Mouse (Mus musculus): ENCODE data around the gene Sgtb. TPM values are rescaled to one million over a fixed set of nuclear protein-coding genes. Genes with fewer than 3 reads are reported as not detected.

Gene Sgtb
- total RNA-seq, 2 experiments from 2014 or later: not detected

DNA sequence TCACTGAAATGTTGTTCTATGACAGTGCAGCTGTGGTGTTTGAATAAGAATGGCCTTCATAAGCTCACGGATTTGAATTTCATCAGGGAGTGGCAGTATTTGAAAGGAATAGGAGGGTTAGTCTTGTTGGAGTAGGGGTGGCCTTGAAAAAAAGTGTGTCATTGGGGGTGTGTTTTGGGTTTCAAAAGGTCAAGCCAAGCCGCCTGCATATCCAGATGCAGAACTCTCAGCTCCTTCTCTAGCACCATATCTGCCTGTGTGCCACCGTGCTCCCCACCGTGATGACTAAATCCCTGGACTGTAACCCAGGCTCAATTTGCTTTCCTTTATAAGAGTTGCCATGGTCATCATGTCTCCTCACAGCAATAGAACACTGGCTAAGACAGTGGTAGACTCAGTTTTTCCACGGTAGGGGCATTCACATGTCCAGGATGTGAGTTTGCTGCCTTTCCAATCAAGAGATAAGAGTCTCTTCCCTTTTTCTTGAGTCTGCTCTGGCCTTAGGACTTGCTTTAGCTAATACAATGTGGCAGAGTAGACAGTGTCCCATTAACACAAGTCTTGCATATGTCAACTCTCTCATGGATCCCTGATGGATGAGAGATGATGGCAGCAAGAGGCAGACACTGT, 7.8 kb upstream of the Sgtb start:
- no peak for ATAC-seq (replicated peaks; ENCODE audit: low FRiP score, poor library complexity, severe bottlenecking)

DNA sequence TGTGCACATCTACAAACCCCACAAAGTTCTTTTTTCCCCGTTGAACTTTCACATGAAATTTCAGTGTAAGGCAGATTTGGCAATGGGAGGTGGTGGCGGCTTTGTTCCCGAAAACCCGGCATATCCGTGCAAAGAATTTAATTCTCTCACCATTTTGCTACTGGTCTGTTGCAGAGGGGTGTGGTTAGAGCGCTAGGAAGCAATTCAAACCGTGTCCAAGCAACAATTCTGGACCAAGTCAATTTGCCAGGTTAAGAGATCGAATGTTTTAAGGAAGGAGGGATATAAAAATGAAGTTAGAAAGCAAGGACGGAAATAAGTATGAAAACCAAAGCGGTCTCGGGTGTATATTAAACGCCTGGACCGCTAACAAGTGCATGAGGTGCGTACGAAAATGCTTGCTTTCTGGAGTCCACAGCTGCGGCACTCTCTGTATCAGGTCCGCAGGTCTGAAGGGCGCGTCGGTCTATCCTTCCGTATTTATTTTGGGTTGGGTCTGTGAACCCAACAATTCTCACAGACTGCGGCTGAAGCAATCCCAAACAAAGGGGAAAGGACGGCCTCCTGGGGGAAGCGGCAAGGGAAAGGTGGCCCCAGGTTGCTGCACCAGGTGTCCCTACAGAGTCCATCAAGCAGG, 772 bp upstream of the Sgtb start:
- peak; percentile 24; the same call in 1 of the 2 replicates for ATAC-seq (replicated peaks; ENCODE audit: low FRiP score, poor library complexity, severe bottlenecking)

DNA sequence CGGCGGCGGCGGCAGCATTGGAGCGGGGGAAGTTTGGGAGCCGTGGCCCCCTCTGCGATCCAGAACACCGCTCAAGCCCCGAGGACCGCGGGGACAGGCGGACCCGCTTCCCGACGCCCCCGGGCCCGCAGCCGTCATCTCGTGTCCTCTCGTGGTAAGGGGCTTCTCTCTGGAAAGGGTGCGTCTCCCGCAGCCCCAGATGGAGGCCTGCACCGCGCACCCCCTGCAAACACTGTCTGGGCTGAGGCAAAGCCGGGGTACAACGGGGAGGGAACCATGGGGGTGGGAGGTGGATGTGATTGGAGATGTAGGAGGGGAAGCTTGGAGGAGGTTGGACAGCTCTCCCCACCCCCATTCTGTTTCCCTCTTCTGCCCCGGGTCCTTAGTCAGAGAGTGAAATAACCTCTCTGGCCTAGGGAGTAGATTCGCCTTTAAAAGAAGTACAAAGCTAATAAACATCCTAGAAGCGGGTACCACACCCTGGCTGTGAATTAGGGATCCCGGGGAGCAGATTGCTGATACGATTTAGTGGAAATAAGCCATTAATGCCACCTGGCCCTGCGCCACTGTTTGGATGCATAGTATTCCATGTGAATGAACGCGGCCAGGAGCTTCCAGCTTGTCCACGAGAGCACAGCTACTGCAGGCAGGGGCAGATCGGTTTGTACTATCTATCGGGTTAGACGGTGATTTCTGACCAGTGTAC, 428 bp downstream of the Sgtb start:
- no peak for ATAC-seq (replicated peaks; ENCODE audit: low FRiP score, poor library complexity, severe bottlenecking)

DNA sequence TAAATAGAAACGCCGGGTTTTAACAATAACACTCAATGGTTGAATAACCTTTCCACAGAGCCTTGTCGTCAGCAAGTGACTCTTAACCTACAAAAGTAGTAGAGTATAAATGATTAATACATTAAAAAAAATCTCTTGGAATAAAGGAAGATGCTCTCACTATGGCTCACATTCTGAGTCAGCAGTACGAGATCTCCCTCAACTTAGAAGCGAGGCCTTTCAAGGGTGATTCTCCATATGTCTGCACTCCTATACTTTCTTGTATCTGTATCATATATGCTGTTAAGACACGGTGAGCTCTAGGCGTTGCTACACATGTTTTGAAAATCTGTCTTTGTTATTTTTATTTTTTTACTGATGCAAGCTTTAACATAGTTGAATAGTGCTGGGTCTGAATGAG, 985 bp downstream of the Sgtb start:
- ATAC-seq (replicated peaks; ENCODE audit: low FRiP score, poor library complexity, severe bottlenecking): no peak

DNA sequence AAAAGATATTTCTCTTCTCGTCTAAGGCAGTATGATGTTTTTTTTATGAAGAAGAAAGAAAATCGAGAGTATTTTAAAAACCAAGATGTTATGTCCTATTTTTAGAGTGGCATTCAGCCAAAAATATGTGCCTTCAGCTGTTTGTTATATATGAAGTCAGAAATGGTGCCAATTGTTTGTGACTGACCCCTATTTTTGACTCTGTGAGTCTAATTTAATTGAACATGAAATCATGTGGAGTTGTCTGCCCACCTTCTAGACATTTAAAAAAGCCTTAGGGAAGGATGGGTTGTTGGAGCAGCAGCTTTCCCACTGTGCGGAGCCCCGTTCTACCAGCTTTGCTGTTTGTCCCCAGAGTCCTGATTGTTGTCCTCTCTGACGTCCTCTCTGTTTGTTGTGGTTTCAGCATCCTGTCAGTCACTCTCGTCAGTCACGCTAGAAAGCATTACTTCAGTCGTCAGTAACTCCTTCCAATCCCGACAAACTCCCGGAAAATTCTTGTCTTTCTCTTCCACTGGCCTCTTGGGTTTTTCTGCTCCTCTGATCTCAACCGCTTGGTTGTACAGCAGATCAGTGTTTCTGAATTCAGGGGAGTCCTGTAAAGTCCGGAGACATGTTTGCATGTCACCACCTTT, 2.8 kb downstream of the Sgtb start:
- ATAC-seq (replicated peaks; ENCODE audit: low FRiP score, poor library complexity, severe bottlenecking): no peak

DNA sequence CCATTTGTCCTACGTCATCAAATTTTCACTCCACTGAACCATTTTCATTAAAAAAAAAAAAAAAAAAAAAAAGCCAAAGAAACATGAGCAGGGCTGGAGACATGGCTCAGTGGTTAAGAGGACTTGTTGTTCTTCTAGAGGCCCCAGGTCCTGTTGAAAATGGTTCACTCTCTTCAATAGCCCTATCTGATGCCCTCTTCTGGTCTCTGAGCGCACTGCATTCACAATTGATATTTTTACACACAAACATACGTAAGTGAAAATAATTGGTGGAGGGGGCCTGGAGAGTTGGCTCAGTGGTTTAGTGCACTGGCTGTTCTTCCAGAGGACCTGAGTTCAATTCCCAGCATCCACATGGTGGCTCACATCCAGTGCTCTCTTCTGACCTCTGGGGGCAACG, 4.2 kb downstream of the Sgtb start:
- no peak for ATAC-seq (replicated peaks; ENCODE audit: low FRiP score, poor library complexity, severe bottlenecking)

DNA sequence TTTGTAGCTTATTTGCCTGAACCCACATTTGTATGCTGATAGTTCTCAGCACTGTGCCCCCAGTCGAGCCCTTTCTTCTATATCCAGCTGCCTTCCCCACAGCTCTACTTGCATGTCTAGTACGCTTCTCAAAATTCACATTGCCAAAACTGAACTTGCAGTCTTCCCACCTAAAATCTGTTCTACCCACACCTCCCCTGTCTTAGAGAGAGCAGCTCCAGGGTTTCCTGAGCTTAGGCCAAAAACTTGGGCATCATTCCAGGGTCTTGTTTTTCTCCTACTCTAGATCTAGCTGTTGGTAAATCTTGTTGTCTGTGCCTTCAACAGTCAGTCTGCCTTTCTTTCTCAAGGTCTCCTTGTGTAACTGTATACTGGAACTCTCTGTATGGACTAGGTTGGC, 5.3 kb downstream of the Sgtb start:
- no peak for ATAC-seq (replicated peaks; ENCODE audit: low FRiP score, poor library complexity, severe bottlenecking)

DNA sequence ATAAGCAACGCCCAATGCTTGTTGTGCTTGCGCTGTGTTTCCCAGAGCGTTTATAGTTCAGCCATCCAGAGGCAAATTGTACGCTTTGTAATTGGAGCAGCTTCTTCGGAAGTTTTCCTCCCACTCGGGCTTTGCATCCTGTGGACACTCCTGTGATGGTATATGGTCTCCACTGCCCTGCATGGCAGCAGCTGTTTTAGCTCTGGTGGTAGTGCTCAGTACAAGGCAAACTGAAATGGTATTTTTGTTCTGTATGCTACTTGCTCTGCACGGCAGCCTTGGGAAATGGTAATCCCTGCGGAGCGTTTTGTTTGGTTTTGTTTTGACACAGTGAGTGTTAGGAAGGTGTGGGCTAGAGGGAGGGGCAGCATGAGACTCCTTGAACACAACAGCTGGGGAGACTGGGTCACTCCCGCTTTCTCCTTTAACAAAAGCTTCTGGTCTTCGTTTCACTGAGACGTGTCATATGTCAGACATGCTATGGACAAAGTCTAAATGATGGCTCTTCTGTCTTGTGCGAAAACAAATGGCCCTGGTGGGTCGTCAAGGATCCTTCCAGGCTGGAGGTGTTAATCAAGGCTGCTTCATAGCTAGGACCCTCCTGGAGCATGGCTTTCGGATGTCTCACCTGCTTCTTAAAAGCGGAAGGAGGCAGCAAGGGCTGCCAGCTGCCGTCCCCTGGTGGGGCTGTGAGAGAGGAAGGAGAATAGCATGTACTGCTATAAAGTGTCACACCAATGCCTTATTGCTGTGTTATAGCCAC, 12.7 kb downstream of the Sgtb start:
- no peak for ATAC-seq (replicated peaks; ENCODE audit: low FRiP score, poor library complexity, severe bottlenecking)

DNA sequence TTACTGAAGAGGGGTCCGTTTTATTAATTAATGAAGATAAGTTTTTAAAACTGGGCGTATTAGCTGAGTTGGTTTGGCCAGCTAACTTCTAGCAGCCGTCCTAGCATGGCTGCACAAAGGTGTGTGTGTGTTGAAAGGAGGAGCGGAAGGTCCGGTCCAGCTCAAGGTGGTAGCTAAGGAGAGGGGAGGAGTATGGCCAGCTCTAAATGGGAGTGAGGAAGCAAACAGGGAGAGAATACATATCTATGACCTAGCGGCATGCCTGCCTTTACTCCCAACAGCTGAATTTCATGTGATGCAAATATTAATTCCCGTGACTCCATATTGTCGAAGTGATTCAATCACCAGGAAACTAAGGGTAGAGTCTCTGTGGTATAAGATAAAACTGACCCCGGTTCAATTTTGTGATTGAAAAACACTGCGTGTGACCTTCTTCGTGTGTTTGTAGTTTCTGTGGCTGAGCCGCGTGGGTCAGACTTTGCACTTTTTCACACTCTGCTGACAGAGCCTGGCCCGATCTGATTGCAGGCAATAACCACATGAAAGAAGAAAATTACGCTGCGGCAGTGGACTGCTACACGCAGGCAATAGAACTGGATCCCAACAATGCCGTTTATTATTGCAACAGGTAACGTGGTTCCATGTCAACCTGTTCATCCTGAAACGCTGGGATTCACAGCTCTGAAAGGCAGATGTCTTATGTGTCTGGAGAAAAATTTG, 14.3 kb downstream of the Sgtb start:
- ATAC-seq (replicated peaks; ENCODE audit: low FRiP score, poor library complexity, severe bottlenecking): no peak

DNA sequence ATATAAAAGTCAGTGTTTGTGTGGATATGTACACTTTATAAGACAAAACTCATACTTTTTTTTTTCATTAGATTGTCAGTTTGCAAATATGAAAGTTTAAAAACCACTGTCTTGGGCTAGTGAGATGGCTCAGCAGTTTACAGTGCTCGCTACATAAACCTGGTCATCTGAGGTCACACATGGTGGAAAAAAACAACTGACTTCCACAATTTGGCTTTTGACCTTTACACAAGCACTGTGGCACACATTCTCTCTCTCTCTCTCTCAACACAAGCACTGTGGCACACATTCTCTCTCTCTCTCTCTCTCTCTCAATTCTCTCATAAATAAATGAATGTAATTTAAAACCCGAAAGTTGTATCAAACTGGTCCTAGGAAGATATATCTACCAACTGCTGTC, 23.0 kb downstream of the Sgtb start:
- no peak for ATAC-seq (replicated peaks; ENCODE audit: low FRiP score, poor library complexity, severe bottlenecking)

DNA sequence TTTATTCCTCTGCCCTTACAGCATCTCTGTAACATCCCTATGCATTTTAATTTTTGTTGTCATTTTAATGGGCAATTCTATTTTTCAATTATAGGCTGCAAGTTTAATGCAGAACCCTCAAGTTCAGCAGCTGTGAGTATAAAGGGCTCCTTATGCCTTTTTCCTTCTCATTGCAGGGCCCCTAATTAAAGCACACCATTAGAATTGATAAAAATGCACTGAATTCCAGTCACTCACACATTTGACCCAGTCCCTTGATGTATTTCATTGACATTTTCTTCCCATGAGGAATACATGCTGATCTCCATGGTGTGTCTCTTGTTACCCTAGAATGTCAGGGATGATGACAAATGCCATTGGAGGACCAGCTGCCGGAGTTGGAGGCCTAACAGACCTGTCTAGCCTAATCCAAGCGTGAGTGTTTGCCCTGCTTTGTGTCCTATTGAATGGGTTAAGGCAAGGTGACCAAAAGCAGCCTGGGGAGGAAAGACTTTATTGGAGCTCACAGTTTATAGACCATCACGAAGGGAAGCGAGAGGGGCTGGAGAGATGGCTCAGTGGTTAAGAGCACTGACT, 25.1 kb downstream of the Sgtb start:
- ATAC-seq (replicated peaks; ENCODE audit: low FRiP score, poor library complexity, severe bottlenecking): no peak

DNA sequence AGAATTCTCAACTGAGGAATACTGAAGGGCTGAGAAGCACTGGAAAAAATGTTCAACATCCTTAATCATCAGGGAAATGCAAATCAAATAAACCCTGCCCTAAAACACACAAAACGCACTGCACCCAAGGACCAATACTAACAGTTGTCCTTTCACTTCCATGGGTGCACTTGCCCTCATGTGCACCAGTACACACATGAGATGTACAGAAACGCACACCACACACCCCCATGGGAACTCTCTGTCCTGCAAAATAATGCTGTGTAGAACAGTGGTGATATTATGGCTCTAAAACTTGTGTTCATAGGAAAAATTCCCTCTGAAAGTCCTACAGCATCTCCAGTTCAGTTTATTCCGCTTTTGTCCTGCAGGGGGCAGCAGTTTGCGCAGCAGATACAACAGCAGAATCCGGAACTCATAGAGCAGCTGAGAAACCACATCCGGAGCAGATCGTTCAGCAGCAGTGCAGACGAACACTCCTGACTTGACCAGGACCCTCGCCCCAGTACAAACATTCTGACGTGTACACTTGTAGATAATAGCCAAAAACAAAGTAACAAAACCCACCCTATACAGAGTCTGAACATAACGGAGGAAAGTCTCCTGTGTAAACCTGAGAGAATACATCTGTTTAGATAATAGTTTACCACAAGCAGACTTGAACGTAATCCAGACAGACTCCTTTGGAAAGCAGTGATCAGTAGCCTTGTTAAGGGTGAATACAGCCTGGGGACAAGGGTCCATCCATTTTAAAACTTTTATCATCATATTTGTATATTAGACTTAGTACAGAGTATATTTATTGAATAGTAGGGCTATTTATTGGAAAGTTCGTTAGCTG, 30.0 kb downstream of the Sgtb start:
- peak; percentile 97 for ATAC-seq (replicated peaks; ENCODE audit: low FRiP score, poor library complexity, severe bottlenecking)

DNA sequence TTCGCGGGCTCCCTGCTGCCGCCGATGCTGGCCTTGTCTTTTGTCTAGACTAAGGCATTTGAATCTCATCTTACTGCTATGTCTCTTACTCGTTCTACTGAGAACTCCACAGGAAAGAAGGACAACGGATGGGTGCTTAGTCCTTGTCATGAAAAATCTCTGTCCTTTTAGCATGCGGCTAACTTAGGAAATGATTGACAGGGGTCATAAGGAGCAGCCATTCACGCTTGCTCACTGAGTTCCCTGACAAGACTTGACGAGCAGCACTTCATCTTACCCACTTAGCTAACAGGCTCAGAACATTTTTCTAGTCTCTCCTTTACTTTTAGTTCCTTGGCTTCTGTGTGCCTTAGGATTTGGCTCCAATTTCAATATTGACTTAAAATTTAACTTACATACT, 35.3 kb downstream of the Sgtb start:
- no peak for ATAC-seq (replicated peaks; ENCODE audit: low FRiP score, poor library complexity, severe bottlenecking)

DNA sequence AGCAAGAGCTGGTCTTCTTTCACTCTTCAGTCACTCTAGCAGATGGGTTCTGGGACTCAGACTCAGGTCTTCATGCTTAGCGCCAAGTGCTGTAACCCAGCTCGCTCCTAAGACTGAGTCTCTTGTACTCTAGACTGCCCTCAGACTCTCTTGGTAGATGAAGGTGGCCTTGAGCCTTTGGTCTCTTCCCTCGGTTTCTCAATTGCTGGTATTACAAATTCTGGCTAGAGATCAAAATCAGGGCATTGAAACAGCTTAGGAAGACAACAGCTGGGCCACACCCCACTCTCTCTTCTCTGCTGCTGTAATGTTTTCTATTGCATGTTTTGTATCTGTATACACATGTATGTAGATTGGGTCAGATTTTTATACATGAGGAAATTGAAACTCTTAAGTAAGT, 36.1 kb downstream of the Sgtb start:
- no peak for ATAC-seq (replicated peaks; ENCODE audit: low FRiP score, poor library complexity, severe bottlenecking)

DNA sequence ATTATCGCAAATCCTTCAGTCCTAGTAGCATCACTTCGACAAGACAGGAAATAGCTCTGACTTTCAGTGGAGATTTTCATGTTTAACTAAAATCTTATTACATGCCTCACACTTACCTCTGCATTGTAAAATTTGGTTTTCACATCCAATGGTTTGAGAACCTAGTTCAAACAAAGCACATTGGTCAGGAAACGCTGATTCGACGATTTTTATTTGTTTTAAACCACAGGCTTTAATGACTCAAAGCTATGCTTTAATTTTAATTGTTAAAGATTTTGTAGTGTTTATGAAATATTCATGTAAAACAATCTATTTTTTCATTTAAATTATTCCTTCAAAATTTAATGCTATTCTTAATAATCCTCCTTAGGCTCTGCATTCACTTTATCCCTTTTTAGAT, 44.6 kb downstream of the Sgtb start:
- ATAC-seq (replicated peaks; ENCODE audit: low FRiP score, poor library complexity, severe bottlenecking): no peak

DNA sequence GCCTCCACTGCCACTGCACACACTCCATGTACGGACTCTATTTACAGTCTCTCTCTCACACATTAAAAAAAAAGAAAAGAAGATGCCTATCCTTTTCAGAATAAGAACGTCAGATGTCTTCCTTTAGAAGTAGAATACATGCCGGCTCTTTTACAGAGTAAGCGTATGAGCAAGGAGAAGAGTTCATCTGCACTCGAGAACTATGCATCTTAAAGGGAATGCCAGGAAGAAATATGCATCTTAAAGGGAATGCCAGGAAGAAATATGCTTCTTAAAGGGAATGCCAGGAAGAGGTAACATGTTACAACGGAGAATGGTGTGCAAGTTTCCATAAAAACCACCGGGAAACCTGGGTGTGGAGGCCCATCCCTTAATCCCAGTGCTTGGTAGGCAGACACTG, 45.6 kb downstream of the Sgtb start:
- ATAC-seq (replicated peaks; ENCODE audit: low FRiP score, poor library complexity, severe bottlenecking): no peak

DNA sequence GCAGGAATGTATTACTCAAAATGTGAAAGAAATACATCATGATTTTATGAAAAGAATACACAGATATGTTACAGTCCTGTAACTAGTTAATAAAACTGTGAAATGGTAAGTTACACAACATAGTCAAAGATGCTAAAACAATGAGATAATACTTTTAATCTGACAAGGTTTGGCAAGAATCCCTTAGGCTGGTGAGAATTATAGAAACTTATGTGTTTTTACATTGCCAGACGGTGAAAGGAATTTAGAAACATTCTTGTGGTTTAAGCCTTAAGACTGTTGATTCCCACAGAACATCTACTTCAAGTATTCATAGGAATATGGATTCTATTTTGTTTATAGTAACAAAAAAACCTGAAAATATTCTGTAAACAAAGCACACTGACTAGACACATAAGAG, 46.1 kb downstream of the Sgtb start:
- no peak for ATAC-seq (replicated peaks; ENCODE audit: low FRiP score, poor library complexity, severe bottlenecking)

DNA sequence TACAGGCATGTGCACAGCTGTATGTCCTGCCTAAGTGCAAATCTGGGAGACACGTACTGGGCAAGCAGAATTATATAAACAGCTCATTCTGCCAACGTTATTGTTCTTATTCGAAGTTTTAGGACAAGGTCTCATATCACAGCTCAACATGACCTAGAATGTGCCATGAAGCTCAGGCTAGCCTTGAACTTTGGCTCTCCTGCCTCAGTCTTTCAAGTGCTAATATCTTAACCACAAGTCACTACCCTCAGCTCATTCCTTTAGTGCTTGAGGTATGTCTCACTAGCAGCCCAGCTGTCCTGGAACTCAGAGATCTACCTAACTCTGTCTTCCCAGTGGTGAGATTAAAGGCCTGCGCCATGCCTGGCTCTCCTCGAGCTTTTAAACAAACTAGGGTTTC, 62.2 kb downstream of the Sgtb start:
- no peak for ATAC-seq (replicated peaks; ENCODE audit: low FRiP score, poor library complexity, severe bottlenecking)
